Mouse (Mus musculus) forebrain, embryonic 15.5 days (tissue): ENCODE measurements at regions not wholly inside any gene's neighbourhood (a gene's known extent, or its start where the extent isn't known, plus 50 kb on each side); places are given as distances from the start of the nearest gene placed in this dataset.

ENCODE experiments used
- ATAC-seq: fragments of 200-750 bp; cut with Nextera tagmentation; replicated peaks from 2 replicates; pipeline ENCODE4 v1.8.0; 2017; ENCODE audit warnings: mild to moderate bottlenecking, moderate TSS enrichment, moderate library complexity
- H3K27ac ChIP-seq: fragments of 300-500 bp; sonication (generic); replicated peaks from 2 replicates; pipeline ENCODE4 v1.5.1; 2015; ENCODE audit warnings: mild to moderate bottlenecking, inconsistent platforms
- H3K27me3 ChIP-seq: fragments of 300-500 bp; sonication (generic); 2 replicates; pipeline ENCODE4 v1.6.1; 2015; ENCODE audit warnings: inconsistent platforms
- H3K36me3 ChIP-seq: fragments of 300-500 bp; sonication (generic); 2 replicates; pipeline ENCODE4 v1.6.1; 2015; ENCODE audit warnings: mild to moderate bottlenecking, inconsistent platforms
- H3K4me1 ChIP-seq: fragments of 300-500 bp; sonication (generic); 2 replicates; pipeline ENCODE4 v1.6.1; 2015; ENCODE audit warnings: inconsistent platforms
- H3K4me2 ChIP-seq: fragments of 300-500 bp; sonication (generic); replicated peaks from 2 replicates; pipeline ENCODE4 v1.6.1; 2015; ENCODE audit warnings: mild to moderate bottlenecking, inconsistent platforms
- H3K4me3 ChIP-seq: fragments of 300-500 bp; sonication (generic); 2 replicates; pipeline ENCODE4 v1.5.1; 2015; ENCODE audit warnings: mild to moderate bottlenecking, inconsistent platforms
- H3K9ac ChIP-seq: fragments of 300-500 bp; sonication (generic); replicated peaks from 2 replicates; pipeline ENCODE4 v1.6.1; 2015; ENCODE audit warnings: mild to moderate bottlenecking, inconsistent platforms
- H3K9me3 ChIP-seq: fragments of 300-500 bp; sonication (generic); 2 replicates; pipeline ENCODE4 v1.6.1; 2016; ENCODE audit warnings: inconsistent platforms
- WGBS: fragments of 180-500 bp; shearing (Covaris S2); methylation state at CpG from one replicate; pipeline ENCODE4 v1.1.7; 2015; ENCODE audit warnings: mixed read lengths; 5-methylcytosine and 5-hydroxymethylcytosine counted together

GRCm38 (mm10) chr13:79182630-79183412 is 983.3 kb upstream of the Nr2f1 start:
- Histone ChIP-seq H3K27ac (0 out of 2 replicates have a peak overlapping the region, but pooled peaks have one; percentile 11), H3K9me3 (no peaks in the 10 kb centered on the region), H3K27me3 (no peaks in the 10 kb centered on the region), H3K9ac (no peak overlapping the region), H3K4me1 (peaks cover 7% of the 10 kb centered on the region), H3K4me2 (no peak overlapping the region), H3K36me3 (no peaks in the 10 kb centered on the region), H3K4me3 (no peak overlapping the region)
- peak; percentile 86 for ATAC-seq
- 41% methylated on average over 6 of the region's 6 CpGs for WGBS

- Histone ChIP-seq H3K4me2 (no peak overlapping the region), H3K9me3 (no peaks in the 10 kb centered on the region), H3K27ac (no peak overlapping the region), H3K27me3 (no peaks in the 10 kb centered on the region), H3K9ac (no peak overlapping the region), H3K4me1 (no peaks in the 10 kb centered on the region), H3K36me3 (no peaks in the 10 kb centered on the region), H3K4me3 (no peak overlapping the region)
- 86% methylated on average over 3 of the region's 3 CpGs for WGBS
- ATAC-seq, result no peak
Observed at GRCm38 (mm10) chr13:79158757-79159156, 959.2 kb upstream of the Nr2f1 start.

- Histone ChIP-seq H3K27ac (no peak overlapping the region), H3K4me1 (no peaks in the 10 kb centered on the region), H3K9me3 (no peaks in the 10 kb centered on the region), H3K4me2 (no peak overlapping the region), H3K36me3 (no peaks in the 10 kb centered on the region), H3K4me3 (no peak overlapping the region), H3K27me3 (no peaks in the 10 kb centered on the region), H3K9ac (no peak overlapping the region)
- 51% methylated on average over 1 of the region's 1 CpGs for WGBS
- ATAC-seq, result no peak
Observed at GRCm38 (mm10) chr13:79142903-79143302, 943.3 kb upstream of the Nr2f1 start.

- no peak for ATAC-seq
- no peak overlapping the region for H3K4me3 ChIP-seq
- H3K27ac ChIP-seq, result no peak overlapping the region
- no peak overlapping the region for H3K4me2 ChIP-seq
- H3K9ac ChIP-seq, result no peak overlapping the region
- H3K4me1 ChIP-seq, result no peaks in the 10 kb centered on the region
- H3K36me3 ChIP-seq, result no peaks in the 10 kb centered on the region
- WGBS, result 52% methylated on average over 5 of the region's 5 CpGs
- no peaks in the 10 kb centered on the region for H3K27me3 ChIP-seq
- H3K9me3 ChIP-seq, result no peaks in the 10 kb centered on the region
Observed at GRCm38 (mm10) chr13:79141362-79141966, 941.9 kb upstream of the Nr2f1 start.

GRCm38 (mm10) chr13:79138747-79139146 is 939.2 kb upstream of the Nr2f1 start:
- Histone ChIP-seq H3K4me2 (no peak overlapping the region), H3K27ac (no peak overlapping the region), H3K27me3 (no peaks in the 10 kb centered on the region), H3K4me1 (no peaks in the 10 kb centered on the region), H3K9me3 (no peaks in the 10 kb centered on the region), H3K9ac (no peak overlapping the region), H3K4me3 (no peak overlapping the region), H3K36me3 (no peaks in the 10 kb centered on the region)
- ATAC-seq, result no peak
- 71% methylated on average over 2 of the region's 2 CpGs for WGBS

GRCm38 (mm10) chr13:79136726-79137125 is 937.2 kb upstream of the Nr2f1 start:
- 45% methylated on average over 1 of the region's 1 CpGs for WGBS
- no peak overlapping the region for H3K27ac ChIP-seq
- no peak overlapping the region for H3K9ac ChIP-seq
- H3K4me2 ChIP-seq, result no peak overlapping the region
- no peaks in the 10 kb centered on the region for H3K9me3 ChIP-seq
- no peak for ATAC-seq
- H3K4me1 ChIP-seq, result no peaks in the 10 kb centered on the region
- H3K4me3 ChIP-seq, result no peak overlapping the region
- no peaks in the 10 kb centered on the region for H3K27me3 ChIP-seq
- H3K36me3 ChIP-seq, result no peaks in the 10 kb centered on the region
